Mouse (Mus musculus): ENCODE data around the gene Btrc.

- TF ChIP-seq CTCF (IDR thresholded peaks at IDR 0.05; ENCODE audit: low read depth) (no peak), EP300 (optimal IDR thresholded peaks at IDR 0.05) (no peak)
These were observed 58.7 kb downstream of the Btrc start for GRCm38 (mm10) chr19:45422276-45422675.
